Mouse (Mus musculus) olfactory bulb, adult 2 months (tissue): ENCODE data around the gene 6030458C11Rik.

Experiments used
- CTCF ChIP-seq: fragments of 200-500 bp; IDR thresholded peaks from 2 replicates; pipeline ENCODE4 v1.5.1; 2012; ENCODE audit warnings: low read depth, mild to moderate bottlenecking, low read length, moderate library complexity; ENCODE audit not compliant: insufficient read depth
- POLR2A ChIP-seq: fragments of 200-500 bp; IDR thresholded peaks from 2 replicates; pipeline ENCODE4 v1.6.1; 2012; ENCODE audit warnings: mild to moderate bottlenecking, low read depth, low read length, moderate library complexity; ENCODE audit not compliant: insufficient read depth

DNA sequence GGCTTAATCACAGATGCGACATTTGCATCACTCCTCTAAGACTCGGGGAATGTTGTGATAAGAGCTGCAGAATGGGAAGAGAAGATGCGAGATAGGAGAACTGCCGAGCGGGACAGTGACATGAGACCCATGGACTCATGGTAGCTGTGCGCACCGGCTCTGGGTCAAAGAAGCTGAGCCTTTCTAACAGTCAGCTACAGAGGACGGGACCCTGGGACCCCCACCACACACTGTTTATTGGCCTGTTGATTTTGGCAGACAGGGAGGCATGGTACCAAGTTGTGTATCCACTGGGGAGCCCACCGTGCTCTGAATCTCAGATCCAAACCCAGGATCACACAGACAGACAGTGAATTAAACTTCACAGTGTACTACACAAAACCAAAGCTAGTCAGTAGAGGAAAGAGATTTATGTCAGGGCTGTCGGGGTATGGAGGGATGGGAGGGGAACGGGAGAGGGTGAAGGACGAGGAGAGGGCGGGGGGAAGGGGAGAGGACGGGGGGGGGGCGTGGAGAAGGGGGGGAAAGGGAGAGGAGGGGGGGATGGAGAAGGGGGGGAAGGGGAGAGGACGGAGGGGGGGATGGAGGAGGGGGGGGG lies 42.6 kb downstream of the 6030458C11Rik start:
- no peak for TF ChIP-seq POLR2A
- no peak for TF ChIP-seq CTCF
